Mouse (Mus musculus): ENCODE results near the gene Colgalt2.

DNA sequence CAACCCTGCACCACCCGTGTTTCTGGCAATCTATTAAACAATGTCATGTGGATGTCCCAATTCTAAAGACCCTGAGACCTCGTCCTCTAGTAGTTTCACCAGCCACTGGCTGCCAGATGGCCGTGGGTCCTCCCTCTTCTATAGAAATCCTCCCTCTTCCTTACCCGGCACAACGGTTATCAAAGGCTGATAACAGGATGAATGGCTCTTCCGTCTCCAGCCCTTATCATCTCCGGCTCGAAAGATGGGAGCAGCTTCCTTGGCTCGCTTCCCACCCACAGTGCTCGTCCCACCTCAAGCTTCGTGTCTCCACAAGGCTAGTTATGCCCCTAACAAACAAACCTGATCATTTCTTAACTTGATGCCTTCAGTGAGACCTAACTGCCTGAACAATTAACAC, 123.7 kb downstream of the Colgalt2 start:
- TF ChIP-seq CTCF (IDR thresholded peaks at IDR 0.05; ENCODE audit: low read depth) (no peak), EP300 (IDR thresholded peaks at IDR 0.05; ENCODE audit: low read depth) (no peak)
